Mouse (Mus musculus) kidney, adult 2 months (tissue): ENCODE data around the gene Bmper. TPM values are rescaled to one million over a fixed set of nuclear protein-coding genes. Genes with fewer than 3 reads are reported as not detected.

ENCODE experiments used
- DNase-seq: peaks from one replicate; pipeline ENCODE4 v3.0.0; 2021
- H3K27ac ChIP-seq: fragments of 200-500 bp; 2 replicates; pipeline ENCODE4 v1.5.1; 2012; ENCODE audit warnings: low read depth, low read length, control low read depth, inconsistent platforms; ENCODE audit not compliant: insufficient read depth
- H3K27me3 ChIP-seq: fragments of 200-500 bp; replicated peaks from 2 replicates; pipeline ENCODE4 v1.6.1; 2012; ENCODE audit warnings: mild to moderate bottlenecking, moderate library complexity, low read length, inconsistent platforms; ENCODE audit not compliant: control insufficient read depth, insufficient read depth
- H3K36me3 ChIP-seq: fragments of 200-500 bp; 2 replicates; pipeline ENCODE4 v1.6.1; 2012; ENCODE audit warnings: mild to moderate bottlenecking, moderate library complexity, low read length, inconsistent platforms; ENCODE audit not compliant: control insufficient read depth, insufficient read depth
- H3K4me1 ChIP-seq: fragments of 200-500 bp; 2 replicates; pipeline ENCODE4 v1.6.1; 2011; ENCODE audit warnings: low read length; ENCODE audit not compliant: control insufficient read depth, insufficient read depth
- H3K4me3 ChIP-seq: fragments of 200-500 bp; 2 replicates; pipeline ENCODE4 v1.5.1; 2011; ENCODE audit warnings: mild to moderate bottlenecking, low read depth, low read length, control low read depth; ENCODE audit not compliant: insufficient read depth
- CTCF ChIP-seq: fragments of 200-500 bp; conservative IDR thresholded peaks from 2 replicates; pipeline ENCODE4 v1.5.1; 2011; ENCODE audit warnings: low read depth, mild to moderate bottlenecking, control low read depth, low read length, moderate library complexity, mixed read lengths; ENCODE audit not compliant: insufficient read depth, insufficient read length
- POLR2A ChIP-seq: fragments of 200-500 bp; IDR thresholded peaks from one replicate; pipeline ENCODE4 v1.6.1; 2011; ENCODE audit warnings: low read depth, low read length, control low read depth
- WGBS: fragments of 180-500 bp; shearing (Covaris S2); methylation state at CpG from one replicate; pipeline ENCODE4 v1.1.7; 2018; 5-methylcytosine and 5-hydroxymethylcytosine counted together
- polyA plus RNA-seq: library from polyadenylated mRNA; depleted of rRNA; stranded (reverse); fragments of >200 nt; gene quantifications from 2 replicates; pipeline ENCODE4 v1.2.3, GENCODE M21; 2012

The Bmper gene
- polyA plus RNA-seq, 1 experiment = 0.27 TPM

DNA sequence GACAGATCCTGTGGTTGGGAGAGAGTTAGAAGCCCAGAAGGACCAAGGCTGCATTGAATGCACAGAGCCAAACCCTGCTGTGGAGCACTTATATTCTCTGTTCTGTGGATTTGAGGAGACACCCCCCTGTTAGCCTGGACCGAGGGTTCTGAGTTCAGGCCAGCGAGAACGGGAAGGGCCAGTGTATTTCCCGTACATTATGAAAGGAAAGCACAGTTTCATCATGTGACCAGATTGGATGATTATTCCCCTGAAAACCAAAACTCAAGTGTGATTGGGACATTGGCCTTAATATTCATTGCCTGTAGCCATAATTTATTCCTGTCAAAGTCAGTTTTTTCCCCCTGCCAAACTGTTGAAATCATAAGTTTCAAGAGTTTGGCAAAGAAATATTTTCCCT is 23.9 kb upstream of the Bmper start:
- 95% methylated on average over 4 of the region's 4 CpGs for WGBS
- no peak for DNase-seq
- peaks cover 4% of the 10 kb centered on the region for H3K4me1 ChIP-seq

DNA sequence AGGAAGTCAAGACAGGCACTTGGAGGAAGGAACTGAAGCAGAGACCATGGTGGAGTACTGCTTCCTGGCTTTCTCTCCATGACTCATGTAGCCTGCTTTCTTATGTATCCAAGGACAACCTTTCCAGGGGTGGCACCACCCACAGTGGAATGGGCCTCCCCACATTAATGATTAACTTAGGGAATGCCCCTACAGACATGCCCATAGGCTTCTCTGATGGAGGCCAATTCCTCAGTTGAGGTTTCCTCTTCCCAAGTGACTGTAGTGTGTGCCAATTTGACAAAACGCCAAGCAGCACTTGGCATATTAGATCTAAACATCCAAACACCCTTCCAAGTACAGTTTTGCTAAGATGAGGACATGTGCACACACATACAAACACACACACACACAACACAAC is 23.0 kb upstream of the Bmper start:
- peaks cover 4% of the 10 kb centered on the region for H3K4me1 ChIP-seq
- WGBS = 63% methylated on average over 1 of the region's 1 CpGs
- no peak overlapping the region for H3K27ac ChIP-seq
- H3K4me3 ChIP-seq = no peak overlapping the region
- TF ChIP-seq POLR2A = no peak
- no peak for TF ChIP-seq CTCF
- no peaks in the 10 kb centered on the region for H3K27me3 ChIP-seq
- DNase-seq = peak; percentile 62
- no peaks in the 10 kb centered on the region for H3K36me3 ChIP-seq

More for the DNA sequence above, 23.9 kb upstream of the Bmper start:
- TF ChIP-seq CTCF (no peak), POLR2A (no peak)
- Histone ChIP-seq H3K4me3 (no peak overlapping the region), H3K27me3 (no peaks in the 10 kb centered on the region), H3K36me3 (no peaks in the 10 kb centered on the region), H3K27ac (no peak overlapping the region)

- Histone ChIP-seq H3K36me3 (no peaks in the 10 kb centered on the region), H3K4me1 (peaks cover 6% of the 10 kb centered on the region), H3K27me3 (no peaks in the 10 kb centered on the region), H3K27ac (no peak overlapping the region), H3K4me3 (no peak overlapping the region)
- DNase-seq = peak; percentile 78
- 46% methylated on average over 4 of the region's 4 CpGs for WGBS
- TF ChIP-seq CTCF = no peak
- TF ChIP-seq POLR2A = no peak
Observed at GRCm38 (mm10) chr9:23200828-23201227, 22.0 kb upstream of the Bmper start.

DNA sequence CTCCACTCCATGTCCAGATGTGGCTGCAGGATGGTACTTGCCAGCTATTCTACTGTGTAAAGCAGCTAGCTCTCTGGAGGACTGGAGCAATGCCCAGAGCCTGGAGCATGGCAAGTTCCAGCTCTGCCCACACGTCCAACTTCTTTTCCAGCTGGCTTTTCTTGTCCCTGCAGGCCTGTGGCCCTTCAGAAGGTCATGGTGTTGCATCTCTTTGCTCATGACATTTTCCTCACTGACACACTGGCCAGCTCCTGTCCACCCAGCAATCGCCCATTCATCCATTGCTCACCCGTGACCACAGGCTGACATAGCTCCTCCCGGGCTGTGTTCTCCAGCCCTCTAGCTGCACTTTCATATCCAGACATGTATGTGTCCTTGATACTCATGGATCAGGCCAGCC is 20.4 kb upstream of the Bmper start:
- H3K4me3 ChIP-seq = no peak overlapping the region
- WGBS = 79% methylated on average over 4 of the region's 4 CpGs
- H3K27me3 ChIP-seq = no peaks in the 10 kb centered on the region
- H3K27ac ChIP-seq = no peak overlapping the region
- peaks cover 14% of the 10 kb centered on the region for H3K4me1 ChIP-seq
- no peaks in the 10 kb centered on the region for H3K36me3 ChIP-seq
- peak; percentile 10 for DNase-seq
- TF ChIP-seq CTCF = no peak
- TF ChIP-seq POLR2A = no peak

DNA sequence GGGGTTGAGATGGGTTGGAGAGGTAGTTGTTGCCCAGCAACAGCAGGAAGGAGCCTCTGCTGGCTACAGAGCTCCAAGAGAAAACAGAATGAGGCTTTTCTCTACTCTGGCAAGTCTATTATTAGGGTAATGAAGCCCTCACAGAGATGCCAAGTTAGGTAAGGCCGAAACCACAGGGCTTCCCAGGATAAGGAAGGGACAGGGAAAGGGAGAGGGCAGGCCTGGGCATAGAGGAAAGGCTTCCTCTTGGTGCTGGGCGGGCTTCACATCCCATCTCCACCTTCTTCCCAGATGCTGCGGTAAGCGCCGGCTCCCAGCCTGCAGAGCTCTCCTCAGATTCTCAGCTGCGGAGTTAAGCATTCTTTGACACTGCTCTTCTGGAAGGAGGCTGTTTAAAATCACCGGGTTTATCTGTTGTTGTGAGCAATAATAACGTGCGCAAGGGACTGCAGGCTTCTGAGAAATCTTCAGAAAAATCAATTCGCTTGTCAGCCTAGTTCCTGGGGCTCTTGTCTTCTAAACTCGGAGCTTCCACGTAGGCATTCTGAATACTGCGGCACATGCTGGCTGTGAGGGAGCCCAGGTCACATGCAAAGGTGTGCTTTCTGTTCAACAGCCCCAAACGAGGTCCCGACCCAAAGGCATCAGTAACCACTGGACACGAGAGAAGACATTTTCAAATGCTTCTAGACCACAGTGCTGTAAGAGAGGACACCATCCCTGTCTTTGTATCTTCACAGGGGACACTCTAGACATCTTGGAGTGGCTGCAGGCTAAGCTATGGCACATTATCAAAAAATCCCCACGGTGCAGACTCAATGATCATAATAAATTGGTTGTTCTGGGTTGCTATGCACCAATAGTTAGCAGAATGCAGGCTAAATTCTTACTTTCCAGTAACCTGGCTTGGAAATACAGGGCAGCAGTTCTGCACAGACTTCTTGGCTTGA is 18.3 kb upstream of the Bmper start:
- peaks cover 14% of the 10 kb centered on the region for H3K4me1 ChIP-seq
- no peaks in the 10 kb centered on the region for H3K27me3 ChIP-seq
- DNase-seq = no peak
- TF ChIP-seq POLR2A (no peak), CTCF (no peak)
- no peak overlapping the region for H3K27ac ChIP-seq
- 45% methylated on average over 17 of the region's 17 CpGs for WGBS
- no peak overlapping the region for H3K4me3 ChIP-seq
- H3K36me3 ChIP-seq = no peaks in the 10 kb centered on the region

- 50% methylated on average over 3 of the region's 3 CpGs for WGBS
- H3K36me3 ChIP-seq = no peaks in the 10 kb centered on the region
- no peaks in the 10 kb centered on the region for H3K27me3 ChIP-seq
- DNase-seq = no peak
- H3K27ac ChIP-seq = no peak overlapping the region
- no peak for TF ChIP-seq CTCF
- no peak for TF ChIP-seq POLR2A
- H3K4me1 ChIP-seq = peaks cover 14% of the 10 kb centered on the region
- H3K4me3 ChIP-seq = no peak overlapping the region
Observed at GRCm38 (mm10) chr9:23205304-23205703, 17.6 kb upstream of the Bmper start.

DNA sequence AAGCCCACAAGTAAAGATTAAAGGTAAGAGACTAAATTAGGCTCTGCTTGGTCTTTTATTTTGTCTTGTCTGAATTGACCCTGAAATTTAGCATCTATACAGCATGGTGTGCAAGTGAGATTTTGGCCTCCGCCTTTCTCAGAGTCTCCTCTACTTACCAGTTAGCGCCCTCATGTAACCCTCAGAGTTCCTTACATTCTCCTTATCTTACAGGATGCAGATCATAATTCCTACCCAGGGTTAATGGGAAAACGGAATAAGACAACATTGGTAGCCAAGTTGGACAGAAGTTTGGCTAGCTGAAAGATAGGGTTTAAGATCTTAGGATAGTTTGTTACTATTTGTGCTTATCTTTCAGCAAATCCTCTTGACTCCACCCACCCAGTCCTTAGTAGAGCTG is 17.1 kb upstream of the Bmper start:
- peaks cover 14% of the 10 kb centered on the region for H3K4me1 ChIP-seq
- no peak for DNase-seq
- 80% methylated on average over 3 of the region's 3 CpGs for WGBS
- H3K4me3 ChIP-seq = no peak overlapping the region
- no peak for TF ChIP-seq CTCF
- TF ChIP-seq POLR2A = no peak
- H3K27ac ChIP-seq = no peak overlapping the region
- no peaks in the 10 kb centered on the region for H3K27me3 ChIP-seq
- H3K36me3 ChIP-seq = no peaks in the 10 kb centered on the region
